Mouse (Mus musculus): ENCODE measurements at regions not wholly inside any gene's neighbourhood (a gene's known extent, or its start where the extent isn't known, plus 50 kb on each side); places are given as distances from the start of the nearest gene placed in this dataset.

- TF ChIP-seq CTCF (IDR thresholded peaks at IDR 0.05) (no peak), EP300 (IDR thresholded peaks at IDR 0.05; ENCODE audit: insufficient read depth, low read depth, low read length) (no peak), POLR2A (IDR thresholded peaks at IDR 0.05; ENCODE audit: insufficient read depth, low read depth, low read length) (no peak)
Measured at GRCm38 (mm10) chr3:59401425-59401824, 57.2 kb upstream of the Igsf10 start.
